Mouse (Mus musculus): ENCODE results near the gene Olfr1392.
"Not testable (repeated sequence)": the region's sequence is repeated elsewhere in the genome, so short reads cannot be mapped to it uniquely, and the experiment has no call there.

The Olfr1392 gene

DNA sequence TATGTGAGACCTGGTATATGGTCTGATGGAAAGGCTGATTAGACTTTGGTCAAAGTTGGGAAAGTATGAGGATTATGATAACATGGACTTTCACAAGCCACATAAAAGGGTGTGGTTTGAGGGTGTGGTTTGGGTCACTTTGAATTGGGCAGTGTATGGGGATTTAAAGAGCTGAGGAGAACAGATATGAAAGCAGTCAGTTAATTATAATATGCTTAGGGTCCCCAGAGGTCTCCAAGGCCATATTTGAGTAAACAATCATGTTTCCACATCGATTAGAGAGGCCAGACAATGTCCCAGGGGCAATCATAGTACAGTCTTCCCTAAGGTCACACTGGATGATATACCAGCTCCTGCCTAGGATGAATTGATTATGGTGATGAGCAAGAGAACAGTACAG lies at the start of gene Olfr1392:
Gene Olfr1392, plus strand, starts transcription at position 301 of the 400 bp plus-strand sequence.
- DNase-seq (ENCODE audit: low read depth, low spot score), result not testable (repeated sequence)

DNA sequence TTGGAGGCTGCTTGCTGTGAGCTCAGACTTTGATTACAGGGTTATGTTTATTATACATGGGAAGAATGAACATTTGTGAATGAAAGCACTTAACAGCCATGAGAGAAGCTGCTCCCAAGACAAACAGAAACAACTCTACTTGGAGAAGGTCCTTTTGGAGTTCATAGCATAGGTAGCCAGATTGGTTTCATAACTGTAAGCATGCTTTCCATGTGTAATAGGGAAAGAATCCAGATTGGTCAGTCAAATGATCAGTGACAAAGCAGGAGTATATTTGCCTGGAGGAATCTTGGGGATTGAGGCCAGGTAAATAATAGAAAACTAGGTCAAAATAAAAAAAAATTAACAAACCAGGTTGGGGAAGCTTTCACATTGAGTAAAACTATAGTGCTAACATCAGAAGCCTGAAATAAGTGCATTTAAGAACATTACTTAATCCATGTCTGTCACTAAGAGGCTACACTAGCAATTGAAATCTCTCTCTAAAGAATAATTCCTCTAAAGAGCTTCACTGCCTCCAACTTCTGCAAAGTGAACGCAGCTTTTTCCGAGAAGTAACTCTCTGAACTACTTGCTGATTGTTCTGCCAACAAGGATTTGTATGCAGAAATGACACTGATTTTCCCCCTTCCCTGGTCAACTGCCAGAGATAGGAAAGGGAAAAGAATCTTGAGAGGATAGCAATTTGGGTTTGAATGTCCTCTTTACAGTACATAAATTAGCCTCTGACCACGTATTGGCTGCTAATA lies 49.4 kb upstream of the Olfr1392 start:
- no peak for DNase-seq (ENCODE audit: low read depth, low spot score)

DNA sequence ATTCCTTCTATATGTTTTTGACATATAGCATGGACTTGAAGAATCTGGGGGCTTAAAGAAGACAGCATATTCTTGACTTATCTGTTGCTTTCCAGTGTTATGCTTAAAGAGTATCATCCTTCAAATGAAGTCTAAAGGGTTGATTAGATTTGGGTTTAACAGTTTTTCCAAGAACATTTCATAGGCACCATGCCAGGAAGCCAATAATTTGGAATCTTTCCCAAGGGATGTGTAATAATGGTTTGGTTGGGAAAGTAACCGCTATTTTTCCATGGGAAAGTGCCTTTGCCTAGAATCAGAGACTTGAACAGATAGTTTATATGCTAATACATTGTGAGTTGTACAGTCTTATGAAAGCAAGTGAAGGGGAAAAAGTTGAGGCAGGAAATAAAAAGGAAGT lies 48.2 kb upstream of the Olfr1392 start:
- no peak for DNase-seq (ENCODE audit: low read depth, low spot score)

DNA sequence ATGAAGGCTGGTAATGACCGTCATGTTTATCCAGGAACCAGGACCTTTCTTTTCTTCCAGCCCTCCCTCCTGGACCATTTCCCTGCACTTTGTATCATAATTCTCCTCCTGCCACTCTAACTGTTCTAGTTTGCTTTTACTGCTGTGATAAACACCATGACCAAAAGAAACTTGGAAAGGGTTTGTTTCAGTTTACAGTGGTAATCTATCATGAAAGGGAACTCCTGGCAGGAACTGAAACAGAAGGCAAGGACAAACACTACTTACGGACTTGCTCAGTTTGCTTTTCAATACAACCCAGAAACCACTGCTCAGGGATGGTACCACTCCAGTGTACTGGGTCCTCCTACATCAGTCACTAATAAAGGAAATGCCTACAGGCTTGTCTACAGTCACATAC lies 47.5 kb upstream of the Olfr1392 start:
- no peak for DNase-seq (ENCODE audit: low read depth, low spot score)

DNA sequence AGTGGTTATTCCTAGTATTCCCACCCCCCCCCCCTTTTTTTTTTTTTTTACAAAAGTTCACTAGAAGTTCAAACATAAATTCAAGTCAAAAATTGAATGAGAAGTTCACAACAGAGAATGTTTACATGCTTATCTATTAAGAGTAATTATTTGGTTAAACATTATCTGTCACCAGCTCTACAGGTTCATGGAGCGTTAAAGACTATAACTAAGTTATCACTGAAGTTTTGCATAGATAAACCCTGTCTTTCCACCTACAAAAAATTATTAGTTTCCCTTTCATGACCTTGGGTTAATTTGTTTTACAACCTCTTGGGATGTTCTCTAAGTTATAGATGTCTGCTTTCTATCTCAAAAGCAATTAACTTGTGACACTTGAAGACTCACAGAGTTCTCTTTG lies 44.8 kb upstream of the Olfr1392 start:
- DNase-seq (ENCODE audit: low read depth, low spot score), result no peak

DNA sequence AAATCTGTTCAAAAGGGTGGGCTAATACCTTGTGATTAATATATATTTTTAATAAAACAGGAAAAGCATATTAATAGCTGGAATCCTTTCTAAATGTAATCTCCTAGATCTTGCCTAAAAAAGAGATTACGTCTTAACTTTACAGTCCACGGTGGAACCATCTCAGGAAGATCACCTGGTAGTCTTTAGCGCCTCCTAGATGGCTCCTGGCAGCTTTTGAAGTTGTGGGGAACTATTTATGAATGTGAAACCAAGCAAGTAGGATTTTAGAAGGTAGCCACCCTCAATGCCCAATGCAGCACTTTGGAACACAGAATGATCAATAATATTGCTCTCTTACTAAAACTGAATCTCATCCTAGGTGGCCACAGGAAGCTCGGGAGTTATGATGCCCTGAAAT lies 44.2 kb upstream of the Olfr1392 start:
- DNase-seq (ENCODE audit: low read depth, low spot score), result no peak

DNA sequence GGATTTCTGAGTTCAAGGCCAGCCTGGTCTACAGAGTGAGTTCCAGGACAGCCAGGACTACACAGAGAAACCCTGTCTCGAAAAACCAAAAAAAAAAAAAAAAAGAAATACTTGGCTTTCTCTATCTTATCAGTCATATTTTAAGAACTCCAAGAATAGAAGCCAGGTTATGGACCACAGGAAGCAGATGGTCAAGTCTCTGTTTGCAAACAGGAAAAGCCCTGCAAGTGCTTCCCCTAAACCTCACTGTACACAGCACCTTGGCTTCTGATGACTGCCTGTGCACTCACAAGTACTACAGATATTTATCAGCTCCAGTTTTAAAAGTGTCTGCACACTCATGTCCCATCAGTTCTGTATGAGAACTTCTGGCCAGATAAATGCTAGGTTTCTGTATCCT lies 43.6 kb upstream of the Olfr1392 start:
- DNase-seq (ENCODE audit: low read depth, low spot score), result no peak

DNA sequence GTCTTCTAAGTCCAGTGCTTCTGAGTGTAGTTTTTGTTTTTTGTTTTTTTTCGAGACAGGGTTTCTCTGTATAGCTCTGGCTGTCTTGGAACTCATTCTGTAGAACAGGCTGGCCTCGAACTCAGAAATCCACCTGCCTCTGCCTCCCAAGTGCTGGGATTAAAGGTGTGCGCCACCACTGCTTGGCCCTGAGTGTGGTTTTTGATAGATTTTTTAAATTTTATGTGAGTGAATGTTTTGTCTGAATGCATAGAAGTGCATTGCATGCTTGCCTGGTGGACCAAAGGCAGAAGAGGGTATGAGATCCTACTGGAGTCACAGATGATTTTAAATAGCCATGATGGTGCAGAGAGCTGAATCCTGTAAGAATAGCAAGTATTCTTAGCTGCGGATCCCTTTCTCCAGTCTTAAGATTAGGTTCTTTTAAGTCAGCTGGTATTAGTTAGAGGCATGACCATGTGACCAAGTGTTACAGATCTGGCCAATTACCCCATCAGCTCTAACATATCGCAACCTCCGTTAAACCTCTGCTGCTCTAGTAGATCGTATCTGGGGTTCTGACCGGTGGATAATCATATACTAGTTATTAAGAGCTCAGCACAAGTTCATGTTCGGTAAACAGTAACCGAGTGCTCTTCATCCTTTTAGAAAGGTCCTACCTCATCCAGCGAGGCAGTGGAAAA lies 42.0 kb upstream of the Olfr1392 start:
- no peak for DNase-seq (ENCODE audit: low read depth, low spot score)

DNA sequence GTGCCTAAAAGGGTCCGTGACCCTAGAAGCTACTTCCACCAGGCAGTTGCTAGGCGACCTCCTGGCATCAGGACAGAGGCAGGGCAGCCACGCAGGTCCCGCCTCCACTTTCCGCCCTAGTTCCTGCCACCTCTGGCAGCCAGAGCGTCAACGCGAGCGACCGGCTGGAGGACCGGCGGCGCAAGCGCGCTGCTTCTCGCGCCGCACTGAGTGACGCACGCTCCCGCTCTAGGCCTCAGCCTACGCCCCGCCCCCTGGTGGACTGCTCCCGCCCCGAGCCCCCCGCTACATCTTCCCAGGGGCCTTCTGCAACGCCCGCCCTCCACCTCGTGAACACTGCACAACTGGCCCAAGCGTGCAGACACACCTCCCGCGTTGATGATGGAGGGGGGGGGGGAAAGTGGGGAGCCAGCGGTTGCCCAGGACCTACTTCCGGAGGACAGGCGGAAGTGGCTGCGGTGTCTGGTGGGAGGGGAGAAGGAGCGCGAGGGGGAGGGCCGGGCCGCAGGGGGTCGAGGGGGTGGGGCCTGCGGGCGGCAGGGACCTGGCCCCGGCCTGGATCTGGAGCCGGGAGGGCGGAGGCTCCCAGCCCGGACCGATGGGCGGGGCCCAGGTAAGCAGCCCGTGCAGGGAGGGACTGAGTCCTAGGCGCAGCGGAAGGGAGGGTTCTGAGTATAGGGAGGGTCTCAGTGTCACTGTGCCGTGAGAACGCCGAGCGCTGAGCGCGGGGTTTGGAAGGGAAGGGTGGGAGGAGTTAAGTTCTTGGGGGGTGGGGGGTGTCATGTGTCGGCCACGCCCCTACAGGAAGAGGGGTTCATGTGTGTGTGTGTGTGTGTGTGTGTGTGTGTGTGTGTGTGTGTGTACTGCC lies 41.1 kb upstream of the Olfr1392 start, which contains the start of gene Mgat1:
Gene Mgat1, plus strand, starts transcription at position 465 of the 868 bp plus-strand sequence.
- DNase-seq (ENCODE audit: low read depth, low spot score), result peak; percentile 83

DNA sequence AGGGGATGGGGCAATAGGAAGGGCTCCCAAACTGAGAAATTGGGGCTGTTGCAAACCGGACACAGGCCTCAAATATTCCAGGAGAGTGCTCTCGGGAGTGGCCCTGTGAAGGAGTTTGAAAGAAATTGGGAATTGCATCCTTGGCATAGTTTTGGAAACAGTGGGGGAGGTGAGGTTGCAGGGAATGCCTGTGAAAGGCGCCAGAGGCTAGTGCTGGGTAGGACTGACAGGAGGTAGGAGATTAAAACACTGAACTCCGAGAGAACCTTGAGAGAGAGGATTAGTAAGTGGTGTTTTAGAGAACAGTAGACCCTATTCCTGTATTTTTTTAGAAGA lies 40.5 kb upstream of the Olfr1392 start:
- DNase-seq (ENCODE audit: low read depth, low spot score), result no peak

DNA sequence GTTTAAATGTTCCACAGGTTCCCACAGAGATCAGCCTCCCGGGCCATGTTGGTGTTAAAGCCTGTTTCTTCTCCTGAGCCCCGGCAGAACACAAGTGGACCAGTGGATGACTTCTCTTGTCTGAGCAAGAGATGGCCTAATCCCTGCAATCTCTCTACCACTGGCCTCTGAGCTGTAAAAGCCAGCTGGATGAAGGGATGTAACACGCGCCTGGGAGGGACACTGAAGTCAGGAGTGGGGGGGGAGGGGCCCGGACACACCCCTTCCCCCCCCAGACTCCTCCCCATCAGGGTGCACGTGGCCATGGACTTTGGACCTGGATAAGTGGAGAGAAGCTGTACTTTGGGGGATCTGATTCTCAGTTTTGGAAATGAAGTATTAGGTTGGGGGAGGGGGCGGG lies 39.9 kb upstream of the Olfr1392 start:
- no peak for DNase-seq (ENCODE audit: low read depth, low spot score)

DNA sequence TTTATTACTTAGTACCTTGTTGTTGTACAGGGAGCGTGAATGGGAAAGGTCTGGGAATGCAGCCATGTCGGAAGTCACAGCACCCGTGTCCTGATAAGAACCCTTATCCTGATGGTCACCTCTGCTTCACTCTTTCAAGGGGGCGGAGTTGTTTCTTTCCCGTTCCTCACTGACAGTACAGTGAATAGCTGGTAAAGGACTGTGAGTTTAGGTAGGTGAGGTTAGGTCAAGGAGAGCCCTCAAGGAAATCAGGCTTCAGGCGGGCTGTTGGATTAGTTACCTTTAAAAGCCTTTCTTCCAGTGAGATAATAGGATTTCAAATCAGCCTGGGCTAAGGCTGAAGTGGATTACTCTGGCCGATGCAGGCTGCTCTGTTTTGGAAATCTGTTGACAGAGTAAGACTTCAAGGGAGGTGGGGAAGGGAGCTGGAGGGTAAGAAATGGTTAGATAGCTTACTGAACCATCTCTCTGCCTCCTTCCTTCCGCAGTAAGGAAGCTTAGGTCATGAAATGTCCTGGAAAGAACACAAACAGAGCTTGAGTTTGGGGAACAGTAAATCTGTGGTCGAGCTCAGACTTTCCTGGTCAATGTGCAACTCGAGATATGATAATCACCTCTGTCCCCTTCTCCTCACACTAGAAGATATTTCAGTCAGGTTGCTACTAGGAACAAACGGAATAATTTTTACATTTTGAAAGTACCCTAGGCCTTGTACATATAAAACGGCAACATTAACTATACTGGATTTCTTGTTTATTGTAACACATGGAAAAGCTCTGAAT lies 39.3 kb upstream of the Olfr1392 start:
- no peak for DNase-seq (ENCODE audit: low read depth, low spot score)

DNA sequence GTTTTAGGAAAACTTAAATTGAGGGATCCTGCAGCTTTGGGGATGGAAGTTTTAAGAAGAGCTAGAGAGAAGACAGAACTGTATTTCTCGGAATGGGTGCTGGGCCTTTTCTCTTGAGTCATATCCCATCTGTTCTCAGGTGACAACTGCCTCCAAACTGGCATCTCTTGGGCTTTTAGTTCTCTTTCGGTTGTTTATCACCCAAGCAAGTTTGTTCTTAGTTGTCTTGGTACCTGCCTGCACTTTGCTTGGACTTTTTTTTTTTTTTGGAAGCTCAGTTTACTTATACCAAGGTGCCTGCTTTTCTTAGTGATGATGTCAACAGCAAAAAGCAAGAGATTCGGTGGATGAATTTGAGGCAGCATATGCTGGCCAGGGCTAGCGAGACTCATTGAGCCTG lies 38.6 kb upstream of the Olfr1392 start:
- no peak for DNase-seq (ENCODE audit: low read depth, low spot score)

DNA sequence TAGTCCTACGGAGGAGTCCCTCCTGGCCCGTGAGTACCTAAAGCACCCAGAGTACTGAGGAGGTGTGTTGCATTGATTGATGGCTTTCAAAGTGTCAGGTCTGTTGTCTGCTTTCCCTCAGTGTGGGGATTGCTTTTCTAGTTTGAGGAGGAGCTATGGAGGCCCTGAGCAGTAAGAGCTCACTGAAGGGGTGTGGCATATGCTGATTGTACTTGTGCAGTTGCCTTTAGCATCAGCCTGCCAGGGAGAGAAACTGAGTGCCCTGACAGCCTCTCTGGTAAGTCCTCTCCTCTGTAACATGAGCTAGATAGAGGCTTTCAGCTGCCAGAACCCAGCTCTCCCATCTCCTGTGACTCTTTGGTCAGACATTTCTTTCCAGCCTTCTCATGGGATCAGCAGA lies 37.8 kb upstream of the Olfr1392 start:
- no peak for DNase-seq (ENCODE audit: low read depth, low spot score)

DNA sequence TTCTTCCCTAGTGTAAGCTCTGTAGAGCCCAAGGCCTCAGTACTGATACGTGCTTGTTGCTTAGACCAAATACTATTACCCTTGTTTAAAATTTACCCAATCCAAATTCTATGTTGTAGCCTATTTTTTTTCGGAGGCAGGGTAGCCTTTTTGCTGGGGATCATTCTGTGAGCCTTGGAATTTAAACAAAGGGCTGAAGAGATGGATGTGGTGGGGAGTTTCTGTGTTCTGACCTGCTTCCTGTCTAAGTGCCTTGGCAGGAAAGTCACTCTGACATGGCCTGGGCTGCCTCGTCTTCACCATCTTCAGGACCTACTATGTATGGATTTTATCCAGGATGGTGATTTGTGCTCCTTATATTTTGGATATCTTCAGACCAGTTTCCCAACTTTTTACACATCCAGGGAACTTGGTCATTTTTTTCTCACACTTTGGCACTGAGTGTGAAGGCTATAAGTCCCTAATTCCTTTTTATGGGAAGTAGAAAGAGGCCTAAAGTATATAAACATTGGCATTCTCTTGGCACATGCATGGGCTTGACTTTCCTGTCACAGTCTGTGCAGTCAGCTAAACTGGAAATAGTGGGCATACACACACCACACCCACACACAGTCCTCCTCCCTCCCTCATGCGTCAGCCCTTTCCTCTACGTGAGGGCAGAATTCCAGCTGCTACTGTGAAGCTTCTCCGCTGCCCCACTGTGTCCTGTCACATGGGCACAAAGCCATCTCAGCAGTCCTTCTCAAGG lies 36.7 kb upstream of the Olfr1392 start:
- DNase-seq (ENCODE audit: low read depth, low spot score), result no peak

DNA sequence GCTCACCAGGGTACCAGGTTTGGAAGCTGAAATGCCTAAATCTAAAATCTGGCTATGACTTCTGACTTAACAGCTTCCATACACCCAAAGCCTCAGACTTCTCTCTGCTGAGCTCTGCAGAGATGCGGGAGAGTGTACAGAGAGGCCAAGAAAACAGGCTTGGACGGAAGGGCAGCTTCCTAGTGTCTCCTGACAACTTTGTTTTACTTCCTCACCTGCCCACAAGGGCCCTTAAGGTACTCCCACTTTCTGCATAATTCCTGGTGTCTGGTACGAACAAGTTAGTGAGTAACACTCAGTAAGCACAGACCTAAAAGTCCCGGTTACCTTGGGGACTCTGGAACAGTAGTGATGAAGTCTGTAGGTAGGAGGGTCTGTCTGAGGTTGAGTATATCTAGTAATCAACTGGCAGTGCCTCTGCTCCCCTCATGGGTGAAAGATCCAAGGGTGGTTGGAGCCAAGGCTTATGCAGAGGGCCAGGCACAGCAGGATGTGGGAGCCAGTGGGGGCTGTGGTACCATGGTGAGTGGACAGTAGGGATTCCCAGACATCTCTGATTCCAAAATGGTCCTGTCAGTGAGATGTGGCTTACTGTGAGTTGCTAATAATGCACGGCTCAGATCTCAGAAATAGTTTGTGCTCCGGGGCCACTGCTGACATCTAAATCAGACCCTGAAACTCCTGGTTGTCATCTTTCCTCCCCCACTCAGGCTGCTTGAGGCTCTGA lies 35.9 kb upstream of the Olfr1392 start:
- DNase-seq (ENCODE audit: low read depth, low spot score), result no peak

DNA sequence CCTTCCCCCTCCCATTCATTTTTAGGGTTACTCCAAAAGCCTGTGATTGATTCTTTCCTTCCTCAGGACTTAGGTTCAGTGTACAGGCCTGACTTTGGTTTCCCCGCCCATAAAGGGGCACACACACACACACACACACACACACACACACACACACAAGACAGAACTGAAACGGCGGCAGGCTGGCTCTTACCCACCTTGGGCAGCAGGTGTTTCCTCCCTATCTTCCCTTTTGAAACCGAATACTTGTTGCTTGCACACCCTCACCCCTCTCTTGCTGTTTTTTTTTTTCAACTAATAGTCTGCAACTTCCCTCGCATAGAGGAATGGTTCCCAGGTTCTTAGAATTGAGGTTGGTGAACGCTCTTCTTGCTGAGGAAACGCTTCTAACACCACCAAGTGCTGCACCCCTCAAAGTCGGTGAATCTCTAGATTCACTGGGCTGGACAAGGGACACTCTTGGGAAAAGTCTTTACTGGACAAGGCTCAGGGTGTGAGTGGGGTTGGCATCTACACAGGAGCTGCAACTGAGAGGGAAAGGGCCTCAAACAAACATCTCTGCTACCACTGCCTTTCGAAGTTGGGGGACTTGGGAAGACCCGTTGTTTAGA lies 35.2 kb upstream of the Olfr1392 start:
- DNase-seq (ENCODE audit: low read depth, low spot score), result no peak

DNA sequence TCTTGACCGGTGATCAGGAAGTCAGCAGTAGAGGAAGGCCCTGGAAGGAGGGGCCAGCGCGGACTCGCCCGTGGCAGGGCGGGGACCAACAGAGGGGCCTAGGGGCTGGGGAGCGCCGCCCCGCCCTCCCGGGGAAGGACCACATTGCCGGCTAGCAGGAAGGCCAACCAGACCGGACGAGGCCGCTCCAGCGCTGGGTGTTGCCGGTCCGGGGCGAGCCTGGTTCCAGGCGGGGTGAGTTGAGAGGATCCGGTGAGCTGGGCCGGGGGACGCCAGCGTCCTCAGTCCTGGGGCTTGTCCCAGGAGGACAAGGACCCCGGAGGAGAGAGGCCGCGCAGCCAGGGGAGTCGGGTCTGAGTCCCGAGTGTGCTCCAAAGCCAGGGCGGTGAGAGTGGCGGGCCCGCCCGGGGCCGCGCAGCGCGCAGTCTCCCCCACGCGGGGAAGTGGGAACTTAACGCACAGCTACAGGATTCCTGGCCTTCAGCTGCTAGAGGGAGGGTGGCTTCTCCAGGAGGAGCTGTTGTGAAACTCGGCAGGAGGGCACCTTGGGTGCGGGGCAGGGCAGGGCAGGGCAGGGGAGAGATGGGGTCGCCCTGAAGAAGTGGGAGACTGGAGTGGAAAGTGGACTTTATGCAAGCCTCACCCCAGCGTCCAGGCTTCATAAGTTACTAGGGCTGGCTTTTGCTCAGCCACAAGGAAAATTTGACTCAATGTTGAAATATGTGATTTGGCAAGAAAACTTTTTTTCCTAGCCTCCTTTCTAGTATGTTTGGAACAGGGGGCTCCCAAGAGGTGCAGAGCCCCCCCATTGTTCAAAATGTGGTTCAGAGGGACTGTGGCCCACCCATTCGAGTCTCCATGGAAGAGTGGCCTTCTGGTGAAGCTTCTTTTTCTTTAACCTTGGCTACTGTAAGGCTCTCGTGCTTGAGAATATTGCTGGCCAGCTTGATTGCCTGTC lies 34.4 kb upstream of the Olfr1392 start:
- peak; percentile 73 for DNase-seq (ENCODE audit: low read depth, low spot score)

DNA sequence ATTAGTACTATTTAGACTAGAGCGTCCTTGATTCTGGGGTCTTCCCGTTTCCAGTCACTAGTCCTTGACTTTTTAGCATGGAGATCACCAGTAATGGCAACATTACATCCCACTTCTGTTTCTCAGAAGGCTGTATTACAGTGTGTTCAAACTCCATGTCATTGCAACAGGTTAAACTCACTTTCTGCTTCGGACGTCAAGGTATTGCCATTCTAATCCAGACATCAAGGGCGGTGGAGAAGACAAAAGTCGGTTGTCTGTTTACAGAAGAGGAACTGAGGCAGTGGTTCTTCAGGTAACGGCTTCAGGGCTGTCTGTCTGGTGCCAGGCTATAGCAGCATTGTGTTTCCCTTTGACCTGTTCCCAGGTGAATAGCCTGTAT lies 33.7 kb upstream of the Olfr1392 start:
- DNase-seq (ENCODE audit: low read depth, low spot score), result no peak
